Mouse (Mus musculus): ENCODE results near the gene BC107364. TPM values are rescaled to one million over a fixed set of nuclear protein-coding genes. Genes with fewer than 3 reads are reported as not detected.
"Not testable (repeated sequence)": the region's sequence is repeated elsewhere in the genome, so short reads cannot be mapped to it uniquely, and the experiment has no call there.

The BC107364 gene
- total RNA-seq, 2 experiments from 2014 or later = not detected

GRCm38 (mm10) chr3:96418902-96419301 lies 33.2 kb downstream of the BC107364 start:
- DNase-seq (ENCODE audit: low spot score in 2 of 2); intact Hi-C loops (cut with DNase I): not testable (repeated sequence)

- intact Hi-C loops (cut with DNase I) = no loop called here
- no peak for DNase-seq (ENCODE audit: low spot score in 2 of 2)
These were observed 34.0 kb downstream of the BC107364 start for GRCm38 (mm10) chr3:96417850-96418815.

- intact Hi-C loops (cut with DNase I) = no loop called here
- DNase-seq (ENCODE audit: low spot score in 2 of 2) = no peak
These were observed 35.5 kb downstream of the BC107364 start for GRCm38 (mm10) chr3:96416595-96416994.

GRCm38 (mm10) chr3:96416056-96416455 lies 36.0 kb downstream of the BC107364 start:
- intact Hi-C loops (cut with DNase I) = no loop called here
- DNase-seq (ENCODE audit: low spot score in 2 of 2) = no peak

GRCm38 (mm10) chr3:96414951-96415327 lies 37.2 kb downstream of the BC107364 start:
- intact Hi-C loops (cut with DNase I) = no loop called here
- no peak for DNase-seq (ENCODE audit: low spot score in 2 of 2)

GRCm38 (mm10) chr3:96414126-96414950 lies 37.8 kb downstream of the BC107364 start:
- intact Hi-C loops (cut with DNase I) = no loop called here
- peak; percentile 61 to 65 for DNase-seq (ENCODE audit: low spot score in 2 of 2)

GRCm38 (mm10) chr3:96413581-96414125 lies 38.5 kb downstream of the BC107364 start:
- no peak for DNase-seq (ENCODE audit: low spot score in 2 of 2)
- intact Hi-C loops (cut with DNase I) = no loop called here

GRCm38 (mm10) chr3:96411821-96412220 lies 40.3 kb downstream of the BC107364 start:
- intact Hi-C loops (cut with DNase I) = no loop called here

GRCm38 (mm10) chr3:96410966-96411365 lies 41.1 kb downstream of the BC107364 start:
- intact Hi-C loops (cut with DNase I) = no loop called here

More at GRCm38 (mm10) chr3:96411821-96412220, 40.3 kb downstream of the BC107364 start:
- DNase-seq (ENCODE audit: low spot score in 2 of 2) = no peak

GRCm38 (mm10) chr3:96409701-96410246 lies 42.3 kb downstream of the BC107364 start:
- intact Hi-C loops (cut with DNase I) = no loop called here
- DNase-seq (ENCODE audit: low spot score in 2 of 2) = no peak

More at GRCm38 (mm10) chr3:96410966-96411365, 41.1 kb downstream of the BC107364 start:
- DNase-seq (ENCODE audit: low spot score in 2 of 2) = no peak

- intact Hi-C loops (cut with DNase I); DNase-seq (ENCODE audit: low spot score in 2 of 2): not testable (repeated sequence)
These were observed 44.0 kb downstream of the BC107364 start for GRCm38 (mm10) chr3:96408111-96408510.

- no peak for DNase-seq (ENCODE audit: low spot score in 2 of 2)
- intact Hi-C loops (cut with DNase I) = no loop called here
These were observed 46.3 kb downstream of the BC107364 start for GRCm38 (mm10) chr3:96405541-96406503.

GRCm38 (mm10) chr3:96405004-96405403 lies 47.1 kb downstream of the BC107364 start:
- no peak for DNase-seq (ENCODE audit: low spot score in 2 of 2)
- intact Hi-C loops (cut with DNase I) = no loop called here

GRCm38 (mm10) chr3:96404450-96404849 lies 47.7 kb downstream of the BC107364 start:
- intact Hi-C loops (cut with DNase I) = no loop called here
- DNase-seq (ENCODE audit: low spot score in 2 of 2) = no peak

GRCm38 (mm10) chr3:96403016-96403415 lies 49.1 kb downstream of the BC107364 start:
- intact Hi-C loops (cut with DNase I) = no loop called here
- DNase-seq (ENCODE audit: low spot score in 2 of 2) = no peak

- DNase-seq (ENCODE audit: low spot score in 2 of 2) = peak; percentile 12 to 21
- intact Hi-C loops (cut with DNase I) = no loop called here
These were observed 50.1 kb downstream of the BC107364 start for GRCm38 (mm10) chr3:96401832-96402501.

GRCm38 (mm10) chr3:96401474-96401831 lies 50.7 kb downstream of the BC107364 start:
- intact Hi-C loops (cut with DNase I) = no loop called here
- no peak for DNase-seq (ENCODE audit: low spot score in 2 of 2)

GRCm38 (mm10) chr3:96398911-96399310 lies 53.2 kb downstream of the BC107364 start:
- peak; percentile 15 to 22 for DNase-seq (ENCODE audit: low spot score in 2 of 2)
- intact Hi-C loops (cut with DNase I) = no loop called here

Data from left cerebral cortex, postnatal 25 days (tissue).